Mouse (Mus musculus) myocyte (in vitro differentiated cells): ENCODE measurements around the gene Hvcn1.
A peak's percentile ranks its signal among the peaks of the same experiment; 100 is the strongest.

Experiments
- CEBPB ChIP-seq: IDR thresholded peaks from 2 replicates; pipeline ENCODE4 v1.6.1; 2011; ENCODE audit warnings: mild to moderate bottlenecking, moderate library complexity; ENCODE audit not compliant: poor library complexity, insufficient read depth, severe bottlenecking
- E2F4 ChIP-seq: IDR thresholded peaks from one replicate; pipeline ENCODE4 v1.6.1; 2011; ENCODE audit warnings: mild to moderate bottlenecking, control low read depth, moderate library complexity; ENCODE audit not compliant: insufficient read depth
- MAX ChIP-seq: IDR thresholded peaks from one replicate; pipeline ENCODE4 v1.6.1; 2011; ENCODE audit warnings: low read depth, mild to moderate bottlenecking, control low read depth
- MYOD1 ChIP-seq, 3 experiments: IDR thresholded peaks; one replicate each; pipeline ENCODE4 v1.6.1; 2011; ENCODE audit warnings: control low read depth in 2 of 3, low read depth in 2 of 3, mild to moderate bottlenecking in 2 of 3, moderate library complexity in 1 of 3; ENCODE audit not compliant: insufficient read length in 2 of 3, control insufficient read depth in 1 of 3
- MYOG ChIP-seq, 3 experiments: IDR thresholded peaks; one replicate each; pipeline ENCODE4 v1.6.1; 2011; ENCODE audit warnings: control low read depth in 2 of 3, low read depth in 2 of 3, mild to moderate bottlenecking in 2 of 3; ENCODE audit not compliant: insufficient read length in 2 of 3, control insufficient read depth in 1 of 3, insufficient read depth in 1 of 3
- POLR2A ChIP-seq: IDR thresholded peaks from one replicate; pipeline ENCODE4 v1.6.1; 2011; ENCODE audit warnings: low read depth, mild to moderate bottlenecking, control low read depth, moderate library complexity; ENCODE audit not compliant: insufficient read length
- SRF ChIP-seq: IDR thresholded peaks from one replicate; pipeline ENCODE4 v1.6.1; 2011; ENCODE audit warnings: low read depth; ENCODE audit not compliant: control insufficient read depth, insufficient read length
- TCF12 ChIP-seq: IDR thresholded peaks from one replicate; pipeline ENCODE4 v1.6.1; 2011; ENCODE audit warnings: mild to moderate bottlenecking, control low read depth; ENCODE audit not compliant: poor library complexity, insufficient read depth, severe bottlenecking
- TCF3 ChIP-seq: IDR thresholded peaks from one replicate; pipeline ENCODE4 v1.6.1; 2011; ENCODE audit warnings: low read depth, control low read depth; ENCODE audit not compliant: insufficient read length
- USF1 ChIP-seq: IDR thresholded peaks from one replicate; pipeline ENCODE4 v1.6.1; 2011; ENCODE audit warnings: low read depth, mild to moderate bottlenecking, control low read depth, moderate library complexity

DNA sequence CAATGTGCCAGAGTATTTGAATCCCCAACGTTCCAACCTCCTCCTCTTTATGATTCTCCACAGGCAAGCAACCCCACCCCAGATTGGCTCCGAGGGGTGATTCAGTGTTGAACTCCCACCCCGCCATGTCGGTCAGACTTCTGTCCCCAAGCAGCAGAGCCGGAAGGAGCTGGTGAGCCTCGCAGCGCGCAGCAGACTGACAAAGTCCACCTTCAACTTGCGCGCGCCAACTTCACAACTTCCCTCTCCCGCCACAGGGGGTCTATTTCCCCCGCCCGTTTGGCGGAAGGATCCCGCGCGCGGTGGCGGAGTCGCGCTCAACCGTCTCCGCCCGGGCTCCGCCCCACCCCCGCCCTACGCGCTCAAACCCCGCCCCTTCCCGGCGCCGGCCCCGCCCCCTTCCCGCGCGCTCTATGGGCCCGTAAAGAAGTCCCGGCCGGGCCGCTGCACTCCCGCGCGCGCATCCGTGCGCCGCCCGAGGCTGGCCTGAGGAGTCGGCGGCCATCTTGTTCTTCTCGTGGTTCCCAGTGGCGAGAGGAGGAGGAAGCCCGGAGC, 48.7 kb upstream of the Hvcn1 start, which contains the start of gene Ppp1cc:
- TF ChIP-seq POLR2A, result peak; percentile 66
- no peak for TF ChIP-seq MAX
- TF ChIP-seq TCF3, result no peak
- TF ChIP-seq E2F4, result peak; percentile 60
- TF ChIP-seq MYOD1 (IDR thresholded peaks at IDR 0.05; ENCODE audit: control insufficient read depth in 1 of 3, insufficient read length in 2 of 3, low read depth in 2 of 3), result peak in 1 of 3 experiments; percentile 1
- TF ChIP-seq CEBPB, result no peak
- no peak for TF ChIP-seq USF1
- TF ChIP-seq MYOG (IDR thresholded peaks at IDR 0.05; ENCODE audit: control insufficient read depth in 1 of 3, insufficient read depth in 1 of 3, insufficient read length in 2 of 3, low read depth in 2 of 3), result peak in 1 of 3 experiments; percentile 16
- no peak for TF ChIP-seq SRF
- no peak for TF ChIP-seq TCF12
